Mouse (Mus musculus): ENCODE data around the gene Gm21409. TPM values are rescaled to one million over a fixed set of nuclear protein-coding genes. Genes with fewer than 3 reads are reported as not detected.
"Not testable (repeated sequence)": the region's sequence is repeated elsewhere in the genome, so short reads cannot be mapped to it uniquely, and the experiment has no call there.

The Gm21409 gene
- polyA plus RNA-seq (2014; fragmentation: Nextera tagmentation; extraction: Ambion mirVana) = not detected in 2 replicates

- H3K9ac ChIP-seq (replicated peaks; ENCODE audit: low read length); H3K36me3 ChIP-seq (replicated peaks; ENCODE audit: control insufficient read depth, insufficient read depth, low read depth, low read length); ATAC-seq (replicated peaks; ENCODE audit: insufficient number of reproducible peaks, low FRiP score, low TSS enrichment, low read depth); H3K4me1 ChIP-seq (ENCODE audit: control insufficient read depth, insufficient read depth, low read length); H3K27ac ChIP-seq (replicated peaks; ENCODE audit: low read depth, low read length); H3K4me2 ChIP-seq (ENCODE audit: low read depth, low read length); DNase-seq (ENCODE audit: low spot score); H3K27me3 ChIP-seq (ENCODE audit: control insufficient read depth, insufficient read depth, low read length); H3K9me3 ChIP-seq (replicated peaks; ENCODE audit: control insufficient read depth, low read length); H3K4me3 ChIP-seq (ENCODE audit: low read depth, low read length): not testable (repeated sequence)
- no CpG with 5 or more reads among the region's 6 CpGs for WGBS
Observed at GRCm38 (mm10) chrY:84746385-84746784, at the start of gene Gm21409. TSS of gene Gm21409 (plus strand) at chrY:84746685.

Other genes starting within 250 kb of the Gm21409 start
- not detected in 2 replicates for gene Gm21394, start 181.8 kb upstream of the Gm21409 start, polyA plus RNA-seq (2014; fragmentation: Nextera tagmentation; extraction: Ambion mirVana)

Measured in embryonic facial prominence, embryonic 11.5 days (tissue).